Mouse (Mus musculus): ENCODE measurements around the gene Arcn1. TPM values are rescaled to one million over a fixed set of nuclear protein-coding genes. Genes with fewer than 3 reads are reported as not detected.

The Arcn1 gene
- polyA plus RNA-seq, 1 experiment from 2014 or later = 92.8 TPM

DNA sequence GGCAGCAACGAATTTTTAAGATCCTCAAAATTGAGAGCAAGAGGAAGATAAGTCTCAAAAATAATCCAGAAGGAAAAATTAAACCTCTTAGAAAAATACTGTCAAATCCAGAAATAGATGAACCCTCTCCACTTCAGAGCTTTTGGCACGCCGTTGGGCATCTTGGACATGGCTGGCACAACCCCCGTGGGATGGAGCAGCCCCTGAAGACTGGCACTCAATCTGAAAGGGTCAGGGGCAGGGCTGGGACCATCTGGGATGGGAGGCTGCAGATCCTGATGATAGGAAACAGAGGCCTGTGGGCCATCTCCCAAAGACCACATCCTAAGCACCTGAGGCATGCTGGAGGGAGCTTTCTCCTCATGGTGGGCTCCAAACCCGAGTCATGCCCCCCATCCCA lies 57.4 kb downstream of the Arcn1 start:
- ATAC-seq (ENCODE audit: low read depth) = no peak

GRCm38 (mm10) chr9:44709600-44709999 lies 58.0 kb downstream of the Arcn1 start:
- Histone ChIP-seq H3K4me3 (ENCODE audit: low read depth, low read length) (no peak overlapping the region), H3K9ac (ENCODE audit: low read depth, low read length) (no peak overlapping the region), H3K27me3 (ENCODE audit: control insufficient read depth, insufficient read depth, low read depth, low read length) (no peaks in the 10 kb centered on the region), H3K36me3 (ENCODE audit: control insufficient read depth, insufficient read depth) (no peaks in the 10 kb centered on the region), H3K27ac (ENCODE audit: low read length) (no peak overlapping the region), H3K4me2 (ENCODE audit: low read depth, low read length) (no peak overlapping the region), H3K4me1 (ENCODE audit: control insufficient read depth, low read depth, low read length) (peaks cover 7% of the 10 kb centered on the region), H3K9me3 (replicated peaks; ENCODE audit: control insufficient read depth, low read length) (no peaks in the 10 kb centered on the region)
- 30% methylated on average over 2 of the region's 2 CpGs for WGBS (ENCODE audit: insufficient replicate concordance)
- ATAC-seq (ENCODE audit: low read depth) = no peak

More for the DNA sequence above, 57.4 kb downstream of the Arcn1 start:
- H3K4me3 ChIP-seq (ENCODE audit: low read depth, low read length) = no peak overlapping the region
- no peak overlapping the region for H3K4me2 ChIP-seq (ENCODE audit: low read depth, low read length)
- no peak overlapping the region for H3K9ac ChIP-seq (ENCODE audit: low read depth, low read length)
- H3K36me3 ChIP-seq (ENCODE audit: control insufficient read depth, insufficient read depth) = no peaks in the 10 kb centered on the region
- peaks cover 7% of the 10 kb centered on the region for H3K4me1 ChIP-seq (ENCODE audit: control insufficient read depth, low read depth, low read length)
- H3K27ac ChIP-seq (ENCODE audit: low read length) = no peak overlapping the region
- WGBS (ENCODE audit: insufficient replicate concordance) = 61% methylated on average over 5 of the region's 5 CpGs
- no peaks in the 10 kb centered on the region for H3K9me3 ChIP-seq (replicated peaks; ENCODE audit: control insufficient read depth, low read length)
- H3K27me3 ChIP-seq (ENCODE audit: control insufficient read depth, insufficient read depth, low read depth, low read length) = no peaks in the 10 kb centered on the region

GRCm38 (mm10) chr9:44708925-44709324 lies 58.7 kb downstream of the Arcn1 start:
- ATAC-seq (ENCODE audit: low read depth) = no peak
- H3K9me3 ChIP-seq (replicated peaks; ENCODE audit: control insufficient read depth, low read length) = no peaks in the 10 kb centered on the region
- H3K9ac ChIP-seq (ENCODE audit: low read depth, low read length) = no peak overlapping the region
- peak overlapping the region; percentile 26 for H3K4me3 ChIP-seq (ENCODE audit: low read depth, low read length)
- no peak overlapping the region for H3K27ac ChIP-seq (ENCODE audit: low read length)
- 51% methylated on average over 6 of the region's 6 CpGs for WGBS (ENCODE audit: insufficient replicate concordance)
- no peaks in the 10 kb centered on the region for H3K27me3 ChIP-seq (ENCODE audit: control insufficient read depth, insufficient read depth, low read depth, low read length)
- no peaks in the 10 kb centered on the region for H3K36me3 ChIP-seq (ENCODE audit: control insufficient read depth, insufficient read depth)
- peak overlapping the region; percentile 56 for H3K4me2 ChIP-seq (ENCODE audit: low read depth, low read length)
- peaks cover 7% of the 10 kb centered on the region for H3K4me1 ChIP-seq (ENCODE audit: control insufficient read depth, low read depth, low read length)

GRCm38 (mm10) chr9:44708429-44708765 lies 59.2 kb downstream of the Arcn1 start:
- Histone ChIP-seq H3K9ac (ENCODE audit: low read depth, low read length) (no peak overlapping the region), H3K36me3 (ENCODE audit: control insufficient read depth, insufficient read depth) (no peaks in the 10 kb centered on the region), H3K9me3 (replicated peaks; ENCODE audit: control insufficient read depth, low read length) (no peaks in the 10 kb centered on the region), H3K4me3 (ENCODE audit: low read depth, low read length) (peak overlapping the region; percentile 26), H3K4me2 (ENCODE audit: low read depth, low read length) (peak overlapping the region; percentile 56), H3K27ac (ENCODE audit: low read length) (no peak overlapping the region), H3K27me3 (ENCODE audit: control insufficient read depth, insufficient read depth, low read depth, low read length) (no peaks in the 10 kb centered on the region), H3K4me1 (ENCODE audit: control insufficient read depth, low read depth, low read length) (peaks cover 7% of the 10 kb centered on the region)
- WGBS (ENCODE audit: insufficient replicate concordance) = 5% methylated on average over 23 of the region's 24 CpGs
- peak; percentile 74 for ATAC-seq (ENCODE audit: low read depth)

- Histone ChIP-seq H3K4me3 (ENCODE audit: low read depth, low read length) (peak overlapping the region; percentile 26), H3K27me3 (ENCODE audit: control insufficient read depth, insufficient read depth, low read depth, low read length) (no peaks in the 10 kb centered on the region), H3K9ac (ENCODE audit: low read depth, low read length) (no peak overlapping the region), H3K9me3 (replicated peaks; ENCODE audit: control insufficient read depth, low read length) (no peaks in the 10 kb centered on the region), H3K4me1 (ENCODE audit: control insufficient read depth, low read depth, low read length) (peaks cover 4% of the 10 kb centered on the region), H3K27ac (ENCODE audit: low read length) (no peak overlapping the region), H3K4me2 (ENCODE audit: low read depth, low read length) (peak overlapping the region; percentile 56), H3K36me3 (ENCODE audit: control insufficient read depth, insufficient read depth) (no peaks in the 10 kb centered on the region)
- ATAC-seq (ENCODE audit: low read depth) = no peak; the same call in 1 of the 2 replicates
- 37% methylated on average over 28 of the region's 28 CpGs for WGBS (ENCODE audit: insufficient replicate concordance)
Observed at GRCm38 (mm10) chr9:44707749-44708428, 59.8 kb downstream of the Arcn1 start.

DNA sequence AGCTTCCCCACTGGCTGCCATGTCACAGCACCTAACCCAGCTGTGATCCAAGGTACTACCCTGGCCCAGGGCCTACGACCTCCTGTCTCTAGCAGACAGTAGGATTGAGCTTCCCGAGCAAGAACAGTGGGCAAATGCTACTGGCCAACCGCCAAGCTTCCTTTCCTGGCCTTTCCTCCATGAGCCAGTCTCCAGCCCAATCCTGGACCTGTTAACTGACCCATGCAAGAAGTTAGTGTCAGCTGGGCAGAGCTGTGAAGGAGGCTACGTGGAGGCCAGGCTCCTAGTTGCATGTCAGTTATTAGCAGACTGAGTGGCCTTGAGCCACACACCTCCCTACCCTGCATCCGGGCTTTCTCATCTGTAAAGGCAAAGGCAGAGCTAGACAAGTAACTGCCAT lies 67.9 kb downstream of the Arcn1 start:
- Histone ChIP-seq H3K4me1 (ENCODE audit: control insufficient read depth, low read depth, low read length) (no peaks in the 10 kb centered on the region), H3K4me2 (ENCODE audit: low read depth, low read length) (no peak overlapping the region), H3K27ac (ENCODE audit: low read length) (no peak overlapping the region), H3K27me3 (ENCODE audit: control insufficient read depth, insufficient read depth, low read depth, low read length) (no peaks in the 10 kb centered on the region), H3K9me3 (replicated peaks; ENCODE audit: control insufficient read depth, low read length) (no peaks in the 10 kb centered on the region), H3K4me3 (ENCODE audit: low read depth, low read length) (no peak overlapping the region), H3K9ac (ENCODE audit: low read depth, low read length) (no peak overlapping the region), H3K36me3 (ENCODE audit: control insufficient read depth, insufficient read depth) (no peaks in the 10 kb centered on the region)
- 64% methylated on average over 5 of the region's 5 CpGs for WGBS (ENCODE audit: insufficient replicate concordance)
- no peak for ATAC-seq (ENCODE audit: low read depth)

GRCm38 (mm10) chr9:44699196-44699595 lies 68.4 kb downstream of the Arcn1 start:
- Histone ChIP-seq H3K27ac (ENCODE audit: low read length) (no peak overlapping the region), H3K9me3 (replicated peaks; ENCODE audit: control insufficient read depth, low read length) (no peaks in the 10 kb centered on the region), H3K27me3 (ENCODE audit: control insufficient read depth, insufficient read depth, low read depth, low read length) (no peaks in the 10 kb centered on the region), H3K4me1 (ENCODE audit: control insufficient read depth, low read depth, low read length) (no peaks in the 10 kb centered on the region), H3K9ac (ENCODE audit: low read depth, low read length) (no peak overlapping the region), H3K4me3 (ENCODE audit: low read depth, low read length) (no peak overlapping the region), H3K4me2 (ENCODE audit: low read depth, low read length) (no peak overlapping the region), H3K36me3 (ENCODE audit: control insufficient read depth, insufficient read depth) (no peaks in the 10 kb centered on the region)
- 64% methylated on average over 10 of the region's 10 CpGs for WGBS (ENCODE audit: insufficient replicate concordance)
- no peak for ATAC-seq (ENCODE audit: low read depth)

- Histone ChIP-seq H3K9ac (ENCODE audit: low read depth, low read length) (no peak overlapping the region), H3K9me3 (replicated peaks; ENCODE audit: control insufficient read depth, low read length) (no peaks in the 10 kb centered on the region), H3K27me3 (ENCODE audit: control insufficient read depth, insufficient read depth, low read depth, low read length) (no peaks in the 10 kb centered on the region), H3K4me1 (ENCODE audit: control insufficient read depth, low read depth, low read length) (no peaks in the 10 kb centered on the region), H3K36me3 (ENCODE audit: control insufficient read depth, insufficient read depth) (no peaks in the 10 kb centered on the region), H3K27ac (ENCODE audit: low read length) (no peak overlapping the region), H3K4me2 (ENCODE audit: low read depth, low read length) (no peak overlapping the region), H3K4me3 (ENCODE audit: low read depth, low read length) (no peak overlapping the region)
- 82% methylated on average over 16 of the region's 16 CpGs for WGBS (ENCODE audit: insufficient replicate concordance)
- ATAC-seq (ENCODE audit: low read depth) = no peak
Observed at GRCm38 (mm10) chr9:44697866-44698265, 69.8 kb downstream of the Arcn1 start.

DNA sequence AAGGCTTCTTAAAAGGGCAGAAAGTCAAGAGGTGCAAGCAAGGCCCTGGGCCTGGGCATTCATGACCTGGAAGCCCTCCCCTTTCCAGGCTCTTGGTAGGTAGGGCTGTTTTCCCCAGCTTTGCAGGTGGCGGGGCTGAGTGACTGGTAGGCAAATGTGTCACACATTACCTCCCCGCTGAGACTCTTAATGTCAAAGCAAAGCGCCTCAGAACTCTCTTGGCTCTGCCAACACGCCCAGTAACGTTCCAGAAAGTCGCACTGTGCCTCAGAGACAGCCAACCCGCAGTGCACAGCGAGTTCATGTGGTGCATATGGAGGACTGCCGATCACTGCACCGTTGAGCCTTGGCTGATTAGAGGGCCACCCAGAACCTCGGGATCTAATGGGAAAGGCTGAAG lies 74.6 kb downstream of the Arcn1 start:
- peaks cover 2% of the 10 kb centered on the region; the same call in 1 of the 2 replicates for H3K4me1 ChIP-seq (ENCODE audit: control insufficient read depth, low read depth, low read length)
- WGBS (ENCODE audit: insufficient replicate concordance) = 71% methylated on average over 11 of the region's 11 CpGs
- H3K4me3 ChIP-seq (ENCODE audit: low read depth, low read length) = no peak overlapping the region
- H3K36me3 ChIP-seq (ENCODE audit: control insufficient read depth, insufficient read depth) = no peaks in the 10 kb centered on the region
- H3K4me2 ChIP-seq (ENCODE audit: low read depth, low read length) = no peak overlapping the region
- no peak overlapping the region for H3K27ac ChIP-seq (ENCODE audit: low read length)
- no peaks in the 10 kb centered on the region for H3K27me3 ChIP-seq (ENCODE audit: control insufficient read depth, insufficient read depth, low read depth, low read length)
- no peak for ATAC-seq (ENCODE audit: low read depth)
- no peak overlapping the region for H3K9ac ChIP-seq (ENCODE audit: low read depth, low read length)
- H3K9me3 ChIP-seq (replicated peaks; ENCODE audit: control insufficient read depth, low read length) = no peaks in the 10 kb centered on the region

Data from liver, embryonic 16.5 days (tissue).